Mouse (Mus musculus) cerebellum, adult 2 months (tissue): ENCODE measurements around the gene Cfap44.

ENCODE experiments used
- CTCF ChIP-seq: fragments of 200-500 bp; IDR thresholded peaks from 2 replicates; pipeline ENCODE4 v1.5.1; 2011; ENCODE audit warnings: low read depth, mild to moderate bottlenecking, control low read depth, low read length, moderate library complexity, borderline replicate concordance; ENCODE audit not compliant: insufficient read depth
- POLR2A ChIP-seq: fragments of 200-500 bp; IDR thresholded peaks from 2 replicates; pipeline ENCODE4 v1.6.1; 2011; ENCODE audit warnings: low read length, control low read depth, borderline replicate concordance; ENCODE audit not compliant: insufficient read depth

GRCm38 (mm10) chr16:44492151-44492550 lies 97.6 kb downstream of the Cfap44 start:
- TF ChIP-seq CTCF (no peak), POLR2A (no peak)
